Mouse (Mus musculus): ENCODE results near the gene Cmc2. TPM values are rescaled to one million over a fixed set of nuclear protein-coding genes. Genes with fewer than 3 reads are reported as not detected.

Gene Cmc2
- polyA plus RNA-seq, 1 experiment from 2014 or later, result 82.7 TPM

DNA sequence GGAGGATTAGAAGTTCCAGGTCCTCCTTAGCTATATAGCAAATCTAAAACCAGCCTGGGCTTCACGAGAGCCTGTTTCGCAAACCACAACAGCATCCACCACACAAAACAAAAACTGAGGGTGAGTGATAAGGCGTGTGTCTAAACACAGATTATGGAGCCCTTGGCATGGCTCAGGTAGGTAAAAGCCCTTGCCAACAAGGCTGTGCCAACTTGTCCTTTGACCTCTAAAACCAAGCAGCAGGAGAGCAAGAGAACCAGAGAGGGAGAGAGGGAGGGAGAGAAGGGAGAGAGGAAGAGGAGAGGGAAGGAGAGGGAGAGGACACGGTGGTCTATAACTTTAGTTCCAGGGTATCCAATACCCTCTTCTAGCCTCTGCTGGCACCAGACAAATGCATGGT, 59.1 kb downstream of the Cmc2 start:
- no peaks in the 10 kb centered on the region for H3K4me1 ChIP-seq (ENCODE audit: control insufficient read depth, insufficient read depth, low read length)
- H3K4me3 ChIP-seq (ENCODE audit: low read depth, low read length), result no peak overlapping the region
- 82% methylated on average over 4 of the region's 4 CpGs for WGBS
- H3K9ac ChIP-seq (ENCODE audit: low read length), result no peak overlapping the region
- ATAC-seq (ENCODE audit: insufficient number of reproducible peaks, low FRiP score, low TSS enrichment, low read depth), result no peak
- H3K27ac ChIP-seq (replicated peaks; ENCODE audit: low read depth, low read length), result no peak overlapping the region
- H3K36me3 ChIP-seq (ENCODE audit: control insufficient read depth, insufficient read depth, low read length), result no peaks in the 10 kb centered on the region
- no peaks in the 10 kb centered on the region; the same call in 1 of the 2 replicates for H3K9me3 ChIP-seq (ENCODE audit: control insufficient read depth, low read length)
- no peak for DNase-seq (ENCODE audit: low spot score)
- H3K27me3 ChIP-seq (ENCODE audit: control insufficient read depth, insufficient read depth, low read length), result no peaks in the 10 kb centered on the region; the same call in 1 of the 2 replicates
- H3K4me2 ChIP-seq (ENCODE audit: low read depth, severe bottlenecking), result no peak overlapping the region

DNA sequence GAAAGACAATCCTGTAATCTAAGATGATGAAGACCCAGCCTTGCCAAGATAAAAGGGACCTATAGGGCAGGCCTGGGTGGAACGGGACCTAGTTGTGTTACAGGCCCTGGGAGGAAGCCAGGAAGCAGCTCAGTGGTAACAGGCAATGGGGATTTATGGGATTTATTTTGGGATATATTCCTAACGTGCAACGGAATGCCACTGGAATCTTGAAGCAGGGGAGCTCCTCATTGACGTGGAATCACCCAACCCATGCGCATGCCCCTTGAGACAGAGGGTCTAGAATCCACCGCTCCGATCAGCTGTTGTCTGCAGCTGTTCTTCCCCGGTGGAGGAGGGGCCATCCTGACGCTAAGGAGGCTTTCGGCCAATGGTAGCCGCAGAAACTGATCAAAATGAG, 69.2 kb downstream of the Cmc2 start:
- H3K36me3 ChIP-seq (ENCODE audit: control insufficient read depth, insufficient read depth, low read length), result no peaks in the 10 kb centered on the region
- H3K27ac ChIP-seq (replicated peaks; ENCODE audit: low read depth, low read length), result no peak overlapping the region
- no peak overlapping the region for H3K9ac ChIP-seq (ENCODE audit: low read length)
- 87% methylated on average over 11 of the region's 11 CpGs for WGBS
- no peaks in the 10 kb centered on the region for H3K9me3 ChIP-seq (ENCODE audit: control insufficient read depth, low read length)
- DNase-seq (ENCODE audit: low spot score) (no peak), ATAC-seq (ENCODE audit: insufficient number of reproducible peaks, low FRiP score, low TSS enrichment, low read depth) (no peak)
- no peaks in the 10 kb centered on the region for H3K27me3 ChIP-seq (ENCODE audit: control insufficient read depth, insufficient read depth, low read length)
- H3K4me3 ChIP-seq (ENCODE audit: low read depth, low read length), result no peak overlapping the region
- H3K4me2 ChIP-seq (ENCODE audit: low read depth, severe bottlenecking), result no peak overlapping the region
- no peaks in the 10 kb centered on the region for H3K4me1 ChIP-seq (ENCODE audit: control insufficient read depth, insufficient read depth, low read length)

- no peaks in the 10 kb centered on the region for H3K27me3 ChIP-seq (ENCODE audit: control insufficient read depth, insufficient read depth, low read length)
- 85% methylated on average over 3 of the region's 3 CpGs for WGBS
- no peak overlapping the region for H3K4me3 ChIP-seq (ENCODE audit: low read depth, low read length)
- H3K36me3 ChIP-seq (ENCODE audit: control insufficient read depth, insufficient read depth, low read length), result no peaks in the 10 kb centered on the region
- no peak overlapping the region for H3K9ac ChIP-seq (ENCODE audit: low read length)
- ATAC-seq (ENCODE audit: insufficient number of reproducible peaks, low FRiP score, low TSS enrichment, low read depth) (no peak), DNase-seq (ENCODE audit: low spot score) (no peak)
- no peaks in the 10 kb centered on the region for H3K9me3 ChIP-seq (ENCODE audit: control insufficient read depth, low read length)
- H3K27ac ChIP-seq (replicated peaks; ENCODE audit: low read depth, low read length), result no peak overlapping the region
- H3K4me2 ChIP-seq (ENCODE audit: low read depth, severe bottlenecking), result no peak overlapping the region
- no peaks in the 10 kb centered on the region for H3K4me1 ChIP-seq (ENCODE audit: control insufficient read depth, insufficient read depth, low read length)
These were observed 73.2 kb downstream of the Cmc2 start for GRCm38 (mm10) chr8:116848042-116848441.

- WGBS, result 78% methylated on average over 6 of the region's 6 CpGs
- H3K9me3 ChIP-seq (ENCODE audit: control insufficient read depth, low read length), result no peaks in the 10 kb centered on the region
- no peak for DNase-seq (ENCODE audit: low spot score)
- H3K4me1 ChIP-seq (ENCODE audit: control insufficient read depth, insufficient read depth, low read length), result no peaks in the 10 kb centered on the region
- ATAC-seq (ENCODE audit: insufficient number of reproducible peaks, low FRiP score, low TSS enrichment, low read depth), result no peak
- H3K4me3 ChIP-seq (ENCODE audit: low read depth, low read length), result no peak overlapping the region
- no peak overlapping the region for H3K27ac ChIP-seq (replicated peaks; ENCODE audit: low read depth, low read length)
- H3K4me2 ChIP-seq (ENCODE audit: low read depth, severe bottlenecking), result no peak overlapping the region
- H3K36me3 ChIP-seq (ENCODE audit: control insufficient read depth, insufficient read depth, low read length), result no peaks in the 10 kb centered on the region
- H3K27me3 ChIP-seq (ENCODE audit: control insufficient read depth, insufficient read depth, low read length), result no peaks in the 10 kb centered on the region
- H3K9ac ChIP-seq (ENCODE audit: low read length), result no peak overlapping the region
These were observed 78.6 kb downstream of the Cmc2 start for GRCm38 (mm10) chr8:116842678-116843077.

Other genes with a start within 250 kb of the Cmc2 start
- gene Cdyl2, start 188.5 kb downstream of the Cmc2 start, polyA plus RNA-seq (2014; fragmentation: Nextera tagmentation; extraction: Ambion mirVana), result 6.3 and 6.4 TPM in 2 replicates
- 53.8 and 60.0 TPM in 2 replicates for gene Cenpn, start 275 bp upstream of the Cmc2 start, polyA plus RNA-seq (2014; fragmentation: Nextera tagmentation; extraction: Ambion mirVana)
- 13.4 and 14.8 TPM in 2 replicates for gene Atmin, start 21.9 kb upstream of the Cmc2 start, polyA plus RNA-seq (2014; fragmentation: Nextera tagmentation; extraction: Ambion mirVana)
- gene 1700030J22Rik, start 57.5 kb upstream of the Cmc2 start, polyA plus RNA-seq (2014; fragmentation: Nextera tagmentation; extraction: Ambion mirVana), result 2.1 TPM in 2 replicates
- gene Gcsh, start 72.1 kb upstream of the Cmc2 start, polyA plus RNA-seq (2014; fragmentation: Nextera tagmentation; extraction: Ambion mirVana), result 165 and 172 TPM in 2 replicates
- gene Pkd1l2, start 161.0 kb upstream of the Cmc2 start, polyA plus RNA-seq (2014; fragmentation: Nextera tagmentation; extraction: Ambion mirVana), result not detected in 2 replicates
- not detected in 2 replicates for gene Bco1, start 174.4 kb upstream of the Cmc2 start, polyA plus RNA-seq (2014; fragmentation: Nextera tagmentation; extraction: Ambion mirVana)
- gene Gan, start 236.7 kb upstream of the Cmc2 start, polyA plus RNA-seq (2014; fragmentation: Nextera tagmentation; extraction: Ambion mirVana), result 2.4 and 2.8 TPM in 2 replicates